In genomic region chr1:177620501-177621099, GRCm38 (mm10) we compare ENCODE assay signal across 12 mouse cellular contexts.
DNase-seq lines count a peak whose midpoint lies in the region; ATAC-seq and TF ChIP-seq lines count a peak whose summit lies in the region.
"Had no signal": no experiment of that assay in that cellular context is flagged by ENCODE, and none has a peak within 500 bp of the region (broad histone marks: within the 10 kb centered on the region; RNA-seq: fewer than 3 reads in every experiment).

No protein-coding gene starts in this region.

- H3K27ac ChIP-seq in midbrain, embryonic 10.5 days (replicated peaks), result peak overlapping the region; percentile 23; the same call in 1 of the 2 replicates
- no peak overlapping the region for H3K27ac ChIP-seq in midbrain, embryonic 11.5 days (ENCODE audit: low read depth, low read length)
- H3K27ac ChIP-seq in cerebellum, adult 2 months (ENCODE audit: insufficient read depth, low read length), result peak overlapping the region; percentile 70
- H3K27ac ChIP-seq: embryonic facial prominence, embryonic 15.5 days; limb, embryonic 15.5 days had no signal

- no peaks in the 10 kb centered on the region for H3K9me3 ChIP-seq in midbrain, embryonic 10.5 days (replicated peaks)
- H3K9me3 ChIP-seq in midbrain, embryonic 11.5 days (ENCODE audit: control insufficient read depth, low read length), result no peaks in the 10 kb centered on the region
- H3K9me3 ChIP-seq: embryonic facial prominence, embryonic 15.5 days; limb, embryonic 15.5 days had no signal

- 88% methylated on average over 15 of the region's 15 CpGs for WGBS in midbrain, embryonic 10.5 days
- WGBS in midbrain, embryonic 11.5 days, result 85% methylated on average over 15 of the region's 15 CpGs
- 19% methylated on average over 15 of the region's 15 CpGs for WGBS in cerebellum, adult 2 months

- no peak for ATAC-seq in midbrain, embryonic 11.5 days (ENCODE audit: low FRiP score)
- peak; percentile 49 for ATAC-seq in megakaryocyte progenitor cell, adult 5-6 weeks (replicated peaks; ENCODE audit: poor library complexity)

- H3K36me3 ChIP-seq in midbrain, embryonic 10.5 days, result no peaks in the 10 kb centered on the region
- no peaks in the 10 kb centered on the region for H3K36me3 ChIP-seq in midbrain, embryonic 11.5 days (ENCODE audit: control insufficient read depth, insufficient read depth, low read length)
- H3K36me3 ChIP-seq: embryonic facial prominence, embryonic 15.5 days; limb, embryonic 15.5 days had no signal

- H3K4me2 ChIP-seq in midbrain, embryonic 11.5 days, result no peak overlapping the region
- H3K4me2 ChIP-seq: embryonic facial prominence, embryonic 15.5 days; limb, embryonic 15.5 days had no signal

- no peak for TF ChIP-seq POLR2A in cerebellum, adult 2 months (IDR thresholded peaks at IDR 0.05; ENCODE audit: borderline replicate concordance, insufficient read depth, low read length)

- H3K4me1 ChIP-seq in midbrain, embryonic 10.5 days, result peaks cover 46% of the 10 kb centered on the region
- peaks cover 2% of the 10 kb centered on the region; the same call in 1 of the 2 replicates for H3K4me1 ChIP-seq in midbrain, embryonic 11.5 days (ENCODE audit: control insufficient read depth, insufficient read depth, low read length)
- peaks cover 11% of the 10 kb centered on the region for H3K4me1 ChIP-seq in cerebellum, adult 2 months (ENCODE audit: control insufficient read depth, insufficient read depth, low read length)
- H3K4me1 ChIP-seq: limb, embryonic 15.5 days had no signal

- no peak overlapping the region for H3K9ac ChIP-seq in midbrain, embryonic 11.5 days (ENCODE audit: low read length)
- H3K9ac ChIP-seq: embryonic facial prominence, embryonic 15.5 days; limb, embryonic 15.5 days had no signal

- TF ChIP-seq CTCF in cerebellum, adult 2 months (IDR thresholded peaks at IDR 0.05; ENCODE audit: borderline replicate concordance, insufficient read depth, low read depth, low read length), result peak; percentile 75; the same call in 1 of the 2 replicates

- no peak overlapping the region for H3K4me3 ChIP-seq in midbrain, embryonic 10.5 days
- H3K4me3 ChIP-seq in midbrain, embryonic 11.5 days (ENCODE audit: low read depth, low read length), result no peak overlapping the region
- H3K4me3 ChIP-seq in cerebellum, adult 2 months (replicated peaks; ENCODE audit: insufficient read depth, low read depth, low read length), result no peak overlapping the region
- H3K4me3 ChIP-seq: embryonic facial prominence, embryonic 15.5 days; limb, embryonic 15.5 days had no signal

- no peaks in the 10 kb centered on the region for H3K27me3 ChIP-seq in midbrain, embryonic 10.5 days (ENCODE audit: low read depth, poor library complexity, severe bottlenecking)
- no peaks in the 10 kb centered on the region for H3K27me3 ChIP-seq in midbrain, embryonic 11.5 days (ENCODE audit: control insufficient read depth, insufficient read depth, low read length)
- H3K27me3 ChIP-seq in cerebellum, adult 2 months (ENCODE audit: control insufficient read depth, insufficient read depth, low read length), result no peaks in the 10 kb centered on the region
- H3K27me3 ChIP-seq: embryonic facial prominence, embryonic 15.5 days; limb, embryonic 15.5 days had no signal

- DNase-seq in heart, adult 11 months, result peak; percentile 78
- no peak for DNase-seq in heart, adult 9 months (ENCODE audit: low spot score in 2 of 2)
- DNase-seq in midbrain, embryonic 10.5 days (ENCODE audit: low spot score), result no peak
- DNase-seq in midbrain, embryonic 11.5 days (ENCODE audit: low spot score, missing footprints), result no peak
- DNase-seq in cerebellum, adult 2 months, result peak; percentile 68 to 75
- DNase-seq in spleen, postnatal 14 days (ENCODE audit: low spot score in 2 of 2), result no peak
- no peak for DNase-seq in adrenal gland, adult (ENCODE audit: inconsistent age in 2 of 2, low spot score in 1 of 2)
- DNase-seq: adrenal gland, postnatal 10 days; spleen, adult 18-20 months had no signal

Comparison
In these comparisons a context has a peak if more than half of its experiments do, and no peak if none do; other contexts are left out.
1. DNase-seq: peak in heart, adult 11 months (single experiment) and cerebellum, adult 2 months (2 of 2); none in heart, adult 9 months (0 of 2), midbrain, embryonic 10.5 days (single experiment), midbrain, embryonic 11.5 days (single experiment), spleen, postnatal 14 days (0 of 2) and adrenal gland, adult (0 of 2).